Mouse (Mus musculus) embryonic facial prominence, embryonic 15.5 days (tissue): Measurements from ENCODE around the gene Ccin. TPM values are rescaled to one million over a fixed set of nuclear protein-coding genes. Genes with fewer than 3 reads are reported as not detected.

Source experiments
- ATAC-seq: fragments of 200-750 bp; cut with Nextera tagmentation; 2 replicates; pipeline ENCODE4 v1.8.0; 2017; ENCODE audit warnings: low read depth, moderate TSS enrichment; ENCODE audit not compliant: insufficient number of reproducible peaks, low FRiP score, low TSS enrichment
- H3K27ac ChIP-seq: fragments of 300-500 bp; sonication (generic); replicated peaks from 2 replicates; pipeline ENCODE4 v1.5.1; 2015; ENCODE audit warnings: mild to moderate bottlenecking, inconsistent platforms
- H3K27me3 ChIP-seq: fragments of 300-500 bp; sonication (generic); 2 replicates; pipeline ENCODE4 v1.6.1; 2015; ENCODE audit warnings: inconsistent platforms
- H3K36me3 ChIP-seq: fragments of 300-500 bp; sonication (generic); 2 replicates; pipeline ENCODE4 v1.6.1; 2015; ENCODE audit warnings: mild to moderate bottlenecking, inconsistent platforms
- H3K4me1 ChIP-seq: fragments of 300-500 bp; sonication (generic); 2 replicates; pipeline ENCODE4 v1.6.1; 2015; ENCODE audit warnings: inconsistent platforms
- H3K4me2 ChIP-seq: fragments of 300-500 bp; sonication (generic); replicated peaks from 2 replicates; pipeline ENCODE4 v1.6.1; 2015; ENCODE audit warnings: mild to moderate bottlenecking, inconsistent platforms
- H3K4me3 ChIP-seq: fragments of 300-500 bp; sonication (generic); replicated peaks from 2 replicates; pipeline ENCODE4 v1.5.1; 2015; ENCODE audit warnings: mild to moderate bottlenecking, inconsistent platforms
- H3K9ac ChIP-seq: fragments of 300-500 bp; sonication (generic); 2 replicates; pipeline ENCODE4 v1.6.1; 2015; ENCODE audit warnings: inconsistent platforms
- H3K9me3 ChIP-seq: fragments of 300-500 bp; sonication (generic); replicated peaks from 2 replicates; pipeline ENCODE4 v1.6.1; 2016; ENCODE audit warnings: inconsistent platforms
- WGBS: fragments of 180-500 bp; shearing (Covaris S2); methylation state at CpG from one replicate; pipeline ENCODE4 v1.1.7; 2015; 5-methylcytosine and 5-hydroxymethylcytosine counted together
- polyA plus RNA-seq: library from polyadenylated mRNA; unstranded; fragments of >200 nt; fragmentation: Nextera tagmentation; extraction: Ambion mirVana; gene quantifications from 2 replicates; pipeline ENCODE4 v1.2.1, GENCODE M21; 2015

Ccin gene
- polyA plus RNA-seq, 1 experiment from 2014 or later, result not detected

DNA sequence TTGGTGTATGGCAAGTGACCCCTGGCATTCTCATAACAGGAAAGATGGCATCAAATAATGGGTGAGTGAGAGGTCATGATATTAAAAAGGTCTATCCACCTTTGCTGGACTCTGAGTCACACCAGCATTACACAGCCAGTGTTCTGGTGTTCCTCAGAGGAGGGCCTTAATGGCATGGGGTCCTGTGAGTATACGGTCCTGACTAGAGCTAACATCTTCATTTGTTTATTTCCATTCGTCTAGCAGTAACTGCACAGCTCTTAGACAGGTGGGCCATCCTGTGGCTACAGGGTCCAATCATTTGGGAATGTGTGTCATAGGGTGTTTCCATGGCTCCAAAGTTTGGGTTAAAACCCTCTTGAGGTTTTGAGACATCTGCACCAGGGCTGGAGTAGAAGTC is 11.1 kb downstream of the Ccin start:
- WGBS, result 80% methylated on average over 2 of the region's 2 CpGs
- ATAC-seq, result no peak

GRCm38 (mm10) chr4:44003622-44004021 is 20.3 kb downstream of the Ccin start:
- H3K27ac ChIP-seq, result no peak overlapping the region
- no peak overlapping the region for H3K4me2 ChIP-seq
- no peaks in the 10 kb centered on the region for H3K36me3 ChIP-seq
- no peak overlapping the region for H3K9ac ChIP-seq
- H3K9me3 ChIP-seq, result no peaks in the 10 kb centered on the region
- no peaks in the 10 kb centered on the region for H3K4me1 ChIP-seq
- WGBS, result 88% methylated on average over 6 of the region's 6 CpGs
- H3K27me3 ChIP-seq, result no peaks in the 10 kb centered on the region
- H3K4me3 ChIP-seq, result no peak overlapping the region
- ATAC-seq, result no peak

More for the DNA sequence above, 11.1 kb downstream of the Ccin start:
- no peaks in the 10 kb centered on the region for H3K36me3 ChIP-seq
- no peak overlapping the region for H3K9ac ChIP-seq
- no peak overlapping the region for H3K27ac ChIP-seq
- no peaks in the 10 kb centered on the region for H3K4me1 ChIP-seq
- H3K9me3 ChIP-seq, result no peaks in the 10 kb centered on the region
- no peak overlapping the region for H3K4me3 ChIP-seq
- no peaks in the 10 kb centered on the region for H3K27me3 ChIP-seq
- no peak overlapping the region for H3K4me2 ChIP-seq

DNA sequence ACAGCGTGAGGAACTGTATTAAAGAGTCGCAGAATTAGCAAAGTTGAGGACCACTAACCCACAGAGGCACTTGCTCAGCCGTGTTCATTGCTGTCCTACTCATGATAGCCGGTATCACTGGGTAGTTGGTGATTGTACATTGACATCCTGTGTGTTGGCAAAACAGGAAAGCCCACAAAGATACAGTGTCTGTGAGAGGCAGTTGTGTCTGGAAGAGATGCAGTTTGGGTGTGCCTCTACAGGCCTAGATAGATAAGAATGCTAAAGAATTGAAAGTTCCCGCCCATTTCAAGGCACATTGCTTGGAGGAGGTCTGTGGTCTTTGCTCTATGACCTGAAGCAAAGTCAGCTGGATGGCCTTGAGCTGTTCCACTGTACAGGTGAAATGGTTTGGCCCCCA is 20.8 kb downstream of the Ccin start, which contains the start of gene Clta:
Clta (plus strand) TSS at position 327 of the 400 bp plus-strand sequence.
- no peak within 1 kb of the TSS for H3K27ac ChIP-seq
- no peak within 1 kb of the TSS for H3K9ac ChIP-seq
- H3K4me3 ChIP-seq, result no peak within 1 kb of the TSS
- no peak for ATAC-seq
- H3K9me3 ChIP-seq, result no peaks in the 10 kb centered on the region
- H3K4me2 ChIP-seq, result no peak within 1 kb of the TSS
- WGBS, result 85% methylated on average over 5 of the region's 5 CpGs
- H3K36me3 ChIP-seq, result no peaks in the 10 kb centered on the region
- no peaks in the 10 kb centered on the region for H3K4me1 ChIP-seq
- H3K27me3 ChIP-seq, result no peaks in the 10 kb centered on the region

- Histone ChIP-seq H3K27ac (no peak overlapping the region), H3K27me3 (no peaks in the 10 kb centered on the region), H3K4me3 (no peak overlapping the region), H3K36me3 (no peaks in the 10 kb centered on the region), H3K4me1 (no peaks in the 10 kb centered on the region), H3K9me3 (no peaks in the 10 kb centered on the region), H3K9ac (no peak overlapping the region), H3K4me2 (no peak overlapping the region)
- no peak for ATAC-seq
- 77% methylated on average over 3 of the region's 3 CpGs for WGBS
Measured at GRCm38 (mm10) chr4:44004623-44005409, 21.5 kb downstream of the Ccin start.

DNA sequence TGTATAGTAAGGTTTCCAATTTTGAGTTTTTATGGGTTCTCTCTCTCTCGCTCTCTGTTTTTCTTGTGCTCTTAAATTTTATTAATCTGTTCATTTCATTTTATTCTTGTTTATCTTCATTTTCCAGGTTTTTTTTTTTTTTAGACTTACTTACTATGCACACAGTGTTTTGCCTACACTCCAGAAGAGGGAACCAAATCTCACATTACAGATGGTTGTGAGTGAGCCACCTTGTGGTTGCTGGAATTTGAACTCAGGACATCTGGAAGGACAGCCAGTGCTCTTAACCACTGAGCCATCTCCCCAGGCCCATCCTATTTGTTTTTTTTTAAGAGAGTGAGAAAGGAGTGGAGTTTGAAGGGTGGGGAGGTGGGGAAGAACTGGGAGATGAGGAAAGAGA is 26.9 kb downstream of the Ccin start:
- H3K4me2 ChIP-seq, result no peak overlapping the region
- H3K27ac ChIP-seq, result no peak overlapping the region
- WGBS, result 93% methylated on average over 1 of the region's 1 CpGs
- ATAC-seq, result no peak
- H3K9ac ChIP-seq, result no peak overlapping the region
- H3K4me3 ChIP-seq, result no peak overlapping the region
- peaks cover 19% of the 10 kb centered on the region for H3K4me1 ChIP-seq
- no peaks in the 10 kb centered on the region for H3K9me3 ChIP-seq
- H3K27me3 ChIP-seq, result no peaks in the 10 kb centered on the region
- no peaks in the 10 kb centered on the region for H3K36me3 ChIP-seq

DNA sequence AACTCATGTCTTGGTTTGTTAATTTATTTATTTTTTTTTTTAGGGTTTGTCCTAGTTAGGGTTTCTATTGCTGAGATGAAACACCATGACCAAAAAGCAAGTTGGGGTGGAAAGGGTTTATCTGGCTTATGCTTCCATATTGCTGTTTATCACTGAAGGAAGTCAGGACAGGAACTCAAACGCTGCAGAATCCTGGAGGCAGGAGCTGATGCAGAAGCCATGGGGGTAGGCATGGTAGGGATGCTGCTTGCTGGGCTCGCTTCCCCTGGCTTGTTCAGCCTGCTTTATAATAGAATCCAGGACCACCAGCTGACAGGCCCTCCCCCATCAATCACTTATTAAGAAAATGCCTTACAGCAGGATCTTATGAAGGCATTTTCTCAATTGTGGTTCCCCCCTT is 27.6 kb downstream of the Ccin start:
- WGBS, result 28% methylated on average over 2 of the region's 2 CpGs
- no peak for ATAC-seq

GRCm38 (mm10) chr4:44011799-44012198 is 28.5 kb downstream of the Ccin start:
- 83% methylated on average over 3 of the region's 3 CpGs for WGBS
- no peaks in the 10 kb centered on the region for H3K27me3 ChIP-seq
- peak overlapping the region; percentile 84 for H3K4me2 ChIP-seq
- peak overlapping the region; percentile 78 for H3K27ac ChIP-seq
- H3K4me1 ChIP-seq, result peaks cover 21% of the 10 kb centered on the region
- H3K4me3 ChIP-seq, result peak overlapping the region; percentile 80
- H3K9ac ChIP-seq, result 0 out of 2 replicates have a peak overlapping the region, but pooled peaks have one; percentile 95
- no peak for ATAC-seq
- H3K36me3 ChIP-seq, result 0 out of 2 replicates have a peak, but pooled peaks cover 4% of the 10 kb centered on the region
- no peaks in the 10 kb centered on the region for H3K9me3 ChIP-seq

More for the DNA sequence above, 27.6 kb downstream of the Ccin start:
- no peak overlapping the region for H3K9ac ChIP-seq
- no peak overlapping the region for H3K27ac ChIP-seq
- no peak overlapping the region for H3K4me2 ChIP-seq
- H3K4me1 ChIP-seq, result peaks cover 19% of the 10 kb centered on the region
- no peaks in the 10 kb centered on the region for H3K9me3 ChIP-seq
- no peaks in the 10 kb centered on the region for H3K36me3 ChIP-seq
- H3K4me3 ChIP-seq, result no peak overlapping the region
- H3K27me3 ChIP-seq, result no peaks in the 10 kb centered on the region

GRCm38 (mm10) chr4:44012376-44013367 is 29.4 kb downstream of the Ccin start:
- Histone ChIP-seq H3K36me3 (0 out of 2 replicates have a peak, but pooled peaks cover 4% of the 10 kb centered on the region), H3K9ac (peak overlapping the region; percentile 95), H3K4me2 (peak overlapping the region; percentile 84), H3K9me3 (no peaks in the 10 kb centered on the region), H3K27me3 (no peaks in the 10 kb centered on the region), H3K4me1 (peaks cover 24% of the 10 kb centered on the region), H3K27ac (peak overlapping the region; percentile 78), H3K4me3 (peak overlapping the region; percentile 80)
- under 1% methylated on average over 77 of the region's 77 CpGs for WGBS
- peak; percentile 97 for ATAC-seq

GRCm38 (mm10) chr4:44013391-44014070 is 30.2 kb downstream of the Ccin start:
- H3K27me3 ChIP-seq, result no peaks in the 10 kb centered on the region
- H3K36me3 ChIP-seq, result peaks cover 5% of the 10 kb centered on the region; the same call in 1 of the 2 replicates
- H3K9me3 ChIP-seq, result no peaks in the 10 kb centered on the region
- peak overlapping the region; percentile 80 for H3K4me3 ChIP-seq
- H3K4me2 ChIP-seq, result peak overlapping the region; percentile 84
- no peak overlapping the region for H3K27ac ChIP-seq
- no peak for ATAC-seq
- peaks cover 24% of the 10 kb centered on the region for H3K4me1 ChIP-seq
- H3K9ac ChIP-seq, result peak overlapping the region; percentile 95
- 22% methylated on average over 11 of the region's 11 CpGs for WGBS

DNA sequence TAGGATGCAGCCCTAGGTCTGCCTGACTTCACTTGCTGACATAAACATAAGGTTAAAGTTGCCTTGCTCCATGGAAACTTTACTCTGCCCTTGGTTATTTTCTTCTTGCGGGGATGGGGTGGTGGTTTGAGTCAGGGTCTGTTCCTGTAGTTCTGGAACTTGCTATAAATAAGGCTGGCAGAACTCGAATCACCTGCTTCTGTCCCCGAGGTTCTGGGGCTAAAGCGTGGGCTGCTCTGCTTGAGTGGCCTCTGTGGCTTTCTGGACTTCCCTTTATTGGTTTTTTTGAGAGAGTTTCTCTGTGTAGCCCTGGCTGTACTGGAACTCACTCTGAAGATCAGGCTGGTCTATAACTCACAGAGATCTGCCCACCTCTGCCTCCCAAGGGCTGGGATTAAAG is 32.8 kb downstream of the Ccin start:
- H3K9ac ChIP-seq, result no peak overlapping the region
- H3K4me3 ChIP-seq, result no peak overlapping the region
- no peaks in the 10 kb centered on the region for H3K9me3 ChIP-seq
- H3K36me3 ChIP-seq, result peaks cover 30% of the 10 kb centered on the region
- no peak overlapping the region for H3K27ac ChIP-seq
- no peak overlapping the region for H3K4me2 ChIP-seq
- 87% methylated on average over 4 of the region's 4 CpGs for WGBS
- no peaks in the 10 kb centered on the region for H3K27me3 ChIP-seq
- ATAC-seq, result no peak
- peaks cover 24% of the 10 kb centered on the region for H3K4me1 ChIP-seq
